Mouse (Mus musculus): ENCODE data around the gene Kera. TPM values are rescaled to one million over a fixed set of nuclear protein-coding genes. Genes with fewer than 3 reads are reported as not detected.

Gene Kera
- polyA plus RNA-seq, 1 experiment from 2014 or later: 78.8 TPM

GRCm38 (mm10) chr10:97603256-97603655 lies 3.4 kb upstream of the Kera start:
- H3K9me3 ChIP-seq: no peaks in the 10 kb centered on the region
- H3K4me1 ChIP-seq: no peaks in the 10 kb centered on the region
- H3K4me2 ChIP-seq (replicated peaks): no peak overlapping the region
- H3K4me3 ChIP-seq: no peak overlapping the region
- no peak overlapping the region for H3K27ac ChIP-seq
- no peaks in the 10 kb centered on the region for H3K36me3 ChIP-seq
- no peak for ATAC-seq (ENCODE audit: low FRiP score, low read depth)
- H3K9ac ChIP-seq: no peak overlapping the region
- no peaks in the 10 kb centered on the region for H3K27me3 ChIP-seq

- Histone ChIP-seq H3K27me3 (no peaks in the 10 kb centered on the region), H3K9me3 (no peaks in the 10 kb centered on the region), H3K4me2 (replicated peaks) (no peak overlapping the region), H3K4me3 (no peak overlapping the region), H3K4me1 (peaks cover 3% of the 10 kb centered on the region; the same call in 1 of the 2 replicates), H3K9ac (no peak overlapping the region), H3K27ac (no peak overlapping the region), H3K36me3 (no peaks in the 10 kb centered on the region)
- ATAC-seq (ENCODE audit: low FRiP score, low read depth): no peak
- WGBS: 96% methylated on average over 1 of the region's 1 CpGs
These were observed 15.6 kb downstream of the Kera start for GRCm38 (mm10) chr10:97622328-97622727.

- Histone ChIP-seq H3K9ac (no peak overlapping the region), H3K36me3 (no peaks in the 10 kb centered on the region), H3K27me3 (no peaks in the 10 kb centered on the region), H3K4me2 (replicated peaks) (no peak overlapping the region), H3K9me3 (no peaks in the 10 kb centered on the region), H3K27ac (no peak overlapping the region), H3K4me3 (no peak overlapping the region), H3K4me1 (peaks cover 3% of the 10 kb centered on the region; the same call in 1 of the 2 replicates)
- 22% methylated on average over 2 of the region's 2 CpGs for WGBS
- no peak for ATAC-seq (ENCODE audit: low FRiP score, low read depth)
These were observed 17.7 kb downstream of the Kera start for GRCm38 (mm10) chr10:97624381-97624780.

- Histone ChIP-seq H3K27me3 (no peaks in the 10 kb centered on the region), H3K4me2 (replicated peaks) (no peak overlapping the region), H3K9me3 (no peaks in the 10 kb centered on the region), H3K27ac (peak overlapping the region; percentile 53; the same call in 1 of the 2 replicates), H3K36me3 (no peaks in the 10 kb centered on the region), H3K4me1 (peaks cover 3% of the 10 kb centered on the region; the same call in 1 of the 2 replicates), H3K4me3 (no peak overlapping the region), H3K9ac (no peak overlapping the region)
- ATAC-seq (ENCODE audit: low FRiP score, low read depth): no peak
- WGBS: 29% methylated on average over 4 of the region's 4 CpGs
These were observed 18.4 kb downstream of the Kera start for GRCm38 (mm10) chr10:97625116-97625515.

GRCm38 (mm10) chr10:97626543-97626942 lies 19.9 kb downstream of the Kera start:
- Histone ChIP-seq H3K4me3 (no peak overlapping the region), H3K27me3 (no peaks in the 10 kb centered on the region), H3K9me3 (no peaks in the 10 kb centered on the region), H3K4me1 (peaks cover 3% of the 10 kb centered on the region; the same call in 1 of the 2 replicates), H3K27ac (0 out of 2 replicates have a peak overlapping the region, but pooled peaks have one; percentile 34), H3K9ac (no peak overlapping the region), H3K36me3 (no peaks in the 10 kb centered on the region), H3K4me2 (replicated peaks) (no peak overlapping the region)
- no peak for ATAC-seq (ENCODE audit: low FRiP score, low read depth)
- 38% methylated on average over 1 of the region's 1 CpGs for WGBS

GRCm38 (mm10) chr10:97631061-97631460 lies 24.4 kb downstream of the Kera start:
- no peak overlapping the region for H3K9ac ChIP-seq
- H3K4me3 ChIP-seq: no peak overlapping the region
- no peak for ATAC-seq (ENCODE audit: low FRiP score, low read depth)
- no peak overlapping the region for H3K27ac ChIP-seq
- H3K36me3 ChIP-seq: no peaks in the 10 kb centered on the region
- H3K9me3 ChIP-seq: no peaks in the 10 kb centered on the region
- H3K4me2 ChIP-seq (replicated peaks): no peak overlapping the region
- 80% methylated on average over 3 of the region's 3 CpGs for WGBS
- H3K27me3 ChIP-seq: no peaks in the 10 kb centered on the region
- H3K4me1 ChIP-seq: peaks cover 3% of the 10 kb centered on the region; the same call in 1 of the 2 replicates

GRCm38 (mm10) chr10:97641926-97642325 lies 35.2 kb downstream of the Kera start:
- no peaks in the 10 kb centered on the region for H3K27me3 ChIP-seq
- H3K4me2 ChIP-seq (replicated peaks): no peak overlapping the region
- ATAC-seq (ENCODE audit: low FRiP score, low read depth): no peak
- 82% methylated on average over 2 of the region's 2 CpGs for WGBS
- no peak overlapping the region for H3K27ac ChIP-seq
- no peak overlapping the region for H3K4me3 ChIP-seq
- H3K4me1 ChIP-seq: no peaks in the 10 kb centered on the region
- no peaks in the 10 kb centered on the region for H3K36me3 ChIP-seq
- H3K9ac ChIP-seq: no peak overlapping the region
- H3K9me3 ChIP-seq: no peaks in the 10 kb centered on the region

- WGBS: 80% methylated on average over 2 of the region's 2 CpGs
These were observed 37.1 kb downstream of the Kera start, which contains the start of gene Epyc for GRCm38 (mm10) chr10:97643768-97644167. Gene Epyc (plus strand): TSS chr10:97644068.

GRCm38 (mm10) chr10:97650334-97650733 lies 43.7 kb downstream of the Kera start:
- Histone ChIP-seq H3K9ac (no peak overlapping the region), H3K4me3 (no peak overlapping the region), H3K27me3 (no peaks in the 10 kb centered on the region), H3K9me3 (no peaks in the 10 kb centered on the region), H3K4me2 (replicated peaks) (no peak overlapping the region), H3K36me3 (no peaks in the 10 kb centered on the region), H3K4me1 (no peaks in the 10 kb centered on the region), H3K27ac (no peak overlapping the region)
- no peak for ATAC-seq (ENCODE audit: low FRiP score, low read depth)
- WGBS: 50% methylated on average over 2 of the region's 2 CpGs

More at GRCm38 (mm10) chr10:97643768-97644167, 37.1 kb downstream of the Kera start, which contains the start of gene Epyc:
- no peak for ATAC-seq (ENCODE audit: low FRiP score, low read depth)
- Histone ChIP-seq H3K36me3 (no peaks in the 10 kb centered on the region), H3K4me2 (replicated peaks) (no peak within 1 kb of the TSS), H3K9me3 (no peaks in the 10 kb centered on the region), H3K4me3 (no peak within 1 kb of the TSS), H3K4me1 (no peaks in the 10 kb centered on the region), H3K9ac (no peak within 1 kb of the TSS), H3K27me3 (no peaks in the 10 kb centered on the region), H3K27ac (no peak within 1 kb of the TSS)

- Histone ChIP-seq H3K4me1 (no peaks in the 10 kb centered on the region), H3K4me2 (replicated peaks) (no peak overlapping the region), H3K27ac (no peak overlapping the region), H3K4me3 (no peak overlapping the region), H3K9me3 (no peaks in the 10 kb centered on the region), H3K9ac (no peak overlapping the region), H3K27me3 (no peaks in the 10 kb centered on the region), H3K36me3 (no peaks in the 10 kb centered on the region)
- ATAC-seq (ENCODE audit: low FRiP score, low read depth): no peak
- 85% methylated on average over 1 of the region's 1 CpGs for WGBS
These were observed 52.8 kb downstream of the Kera start for GRCm38 (mm10) chr10:97659489-97659888.

Other genes starting within 250 kb of the Kera start
- gene Dcn, start 127.3 kb upstream of the Kera start, polyA plus RNA-seq (2015; fragmentation: Nextera tagmentation; extraction: Ambion mirVana): 302 and 322 TPM in 2 replicates
- 330 and 358 TPM in 2 replicates for gene Lum, start 41.8 kb upstream of the Kera start, polyA plus RNA-seq (2015; fragmentation: Nextera tagmentation; extraction: Ambion mirVana)
- gene Epyc, start 37.2 kb downstream of the Kera start, polyA plus RNA-seq (2015; fragmentation: Nextera tagmentation; extraction: Ambion mirVana): 24.8 and 30.1 TPM in 2 replicates
- gene Ccer1, start 86.2 kb downstream of the Kera start, polyA plus RNA-seq (2015; fragmentation: Nextera tagmentation; extraction: Ambion mirVana): 0.10 TPM in 1 of 2 replicates, not detected in the other
- not detected in 2 replicates for gene C030005K15Rik, start 119.9 kb downstream of the Kera start, polyA plus RNA-seq (2015; fragmentation: Nextera tagmentation; extraction: Ambion mirVana)